Mouse (Mus musculus) adrenal gland, adult 2 months (tissue): Measurements from ENCODE around the gene Egf. TPM values are rescaled to one million over a fixed set of nuclear protein-coding genes. Genes with fewer than 3 reads are reported as not detected.
A peak's percentile ranks its signal among the peaks of the same experiment; 100 is the strongest.
"Not testable (repeated sequence)": the region's sequence is repeated elsewhere in the genome, so short reads cannot be mapped to it uniquely, and the experiment has no call there.

Experiments used
- DNase-seq: peaks from one replicate; pipeline ENCODE4 v3.0.0; 2021
- long read RNA-seq: library from polyadenylated mRNA; stranded (forward); transcript quantifications from one replicate; pipeline ENCODE4 v2.0.0, GENCODE M21; 2021
- polyA plus RNA-seq: library from polyadenylated mRNA; depleted of rRNA; stranded (reverse); fragments of >200 nt; gene quantifications from 2 replicates; pipeline ENCODE4 v1.2.3, GENCODE M21; 2012; rRNA removed
- total RNA-seq, 2 experiments: library from RNA; stranded (reverse); gene quantifications; 2 replicates each; pipeline ENCODE4 v1.2.3; 2021

The Egf gene
- total RNA-seq (1 to 10 TPM in 1 of 2 experiments, under 1 TPM in 1; 0.66 to 1.1 TPM), polyA plus RNA-seq (0.54 and 1.7 TPM in 2 replicates)
- long read RNA-seq, result 0 reads

GRCm38 (mm10) chr3:129754650-129755604 lies at the start of gene Egf:
Egf (minus strand) TSS chr3:129755316.
- DNase-seq, result no peak

- DNase-seq, result no peak
Measured at GRCm38 (mm10) chr3:129803765-129804164, 48.6 kb upstream of the Egf start, which contains the start of gene Lrit3. Lrit3 (minus strand) TSS chr3:129804030.

GRCm38 (mm10) chr3:129799011-129799410 lies 43.9 kb upstream of the Egf start:
- DNase-seq, result no peak

- no peak for DNase-seq
Measured at GRCm38 (mm10) chr3:129798551-129798950, 43.4 kb upstream of the Egf start.

GRCm38 (mm10) chr3:129797341-129797740 lies 42.2 kb upstream of the Egf start:
- no peak for DNase-seq

- DNase-seq, result no peak
Measured at GRCm38 (mm10) chr3:129793801-129794200, 38.7 kb upstream of the Egf start.

- no peak for DNase-seq
Measured at GRCm38 (mm10) chr3:129782746-129783145, 27.6 kb upstream of the Egf start.

GRCm38 (mm10) chr3:129781435-129781834 lies 26.3 kb upstream of the Egf start:
- DNase-seq, result no peak

- DNase-seq, result no peak
Measured at GRCm38 (mm10) chr3:129771210-129771609, 16.1 kb upstream of the Egf start.

GRCm38 (mm10) chr3:129766971-129767794 lies 12.1 kb upstream of the Egf start:
- no peak for DNase-seq

GRCm38 (mm10) chr3:129766106-129766505 lies 11.0 kb upstream of the Egf start:
- DNase-seq, result no peak

- DNase-seq, result not testable (repeated sequence)
Measured at GRCm38 (mm10) chr3:129757599-129757998, 2.5 kb upstream of the Egf start.

- no peak for DNase-seq
Measured at GRCm38 (mm10) chr3:129744803-129745202, 10.3 kb downstream of the Egf start.

- DNase-seq, result no peak
Measured at GRCm38 (mm10) chr3:129742781-129743180, 12.3 kb downstream of the Egf start.

- DNase-seq, result no peak
Measured at GRCm38 (mm10) chr3:129738291-129739183, 16.6 kb downstream of the Egf start.

GRCm38 (mm10) chr3:129731636-129732035 lies 23.5 kb downstream of the Egf start:
- DNase-seq, result no peak

GRCm38 (mm10) chr3:129730426-129730825 lies 24.7 kb downstream of the Egf start:
- peak; percentile 31 for DNase-seq

GRCm38 (mm10) chr3:129729916-129730315 lies 25.2 kb downstream of the Egf start:
- no peak for DNase-seq

GRCm38 (mm10) chr3:129725592-129725991 lies 29.5 kb downstream of the Egf start:
- DNase-seq, result no peak

- DNase-seq, result peak; percentile 93
Measured at GRCm38 (mm10) chr3:129724961-129725501, 30.1 kb downstream of the Egf start.

- DNase-seq, result no peak
Measured at GRCm38 (mm10) chr3:129724505-129724904, 30.6 kb downstream of the Egf start.
